8 mouse cellular contexts compared by ENCODE assay signal in genomic region chrX:61116010-61116447, GRCm38 (mm10).
DNase-seq lines count a peak whose midpoint lies in the region; ATAC-seq and TF ChIP-seq lines count a peak whose summit lies in the region.

No protein-coding gene starts in this region.

- H3K27ac ChIP-seq in cortical plate, adult 2 months (ENCODE audit: insufficient read depth, low read length): no peak overlapping the region
- H3K27ac ChIP-seq in hindbrain, embryonic 11.5 days (ENCODE audit: low read depth, low read length): no peak overlapping the region
- no peak overlapping the region for H3K27ac ChIP-seq in limb, embryonic 11.5 days (replicated peaks; ENCODE audit: low read depth, low read length)
- no peak overlapping the region for H3K27ac ChIP-seq in liver, embryonic 12.5 days

- peak overlapping the region; percentile 14; the same call in 1 of the 2 replicates for H3K4me2 ChIP-seq in hindbrain, embryonic 11.5 days (replicated peaks; ENCODE audit: low read depth, low read length)
- H3K4me2 ChIP-seq in limb, embryonic 11.5 days (ENCODE audit: low read depth, severe bottlenecking): 0 out of 2 replicates have a peak overlapping the region, but pooled peaks have one; percentile 10
- H3K4me2 ChIP-seq in liver, embryonic 12.5 days: no peak overlapping the region

- peak; percentile 94 for TF ChIP-seq POLR2A in cortical plate, adult 2 months (IDR thresholded peaks at IDR 0.05; ENCODE audit: extremely low read depth, insufficient read depth, low read length)

- H3K4me3 ChIP-seq in cortical plate, adult 2 months (ENCODE audit: insufficient read depth, low read length): peak overlapping the region; percentile 75
- H3K4me3 ChIP-seq in hindbrain, embryonic 11.5 days (ENCODE audit: low read depth, low read length): peak overlapping the region; percentile 13; the same call in 1 of the 2 replicates
- no peak overlapping the region for H3K4me3 ChIP-seq in limb, embryonic 11.5 days (ENCODE audit: low read depth, low read length)
- no peak overlapping the region for H3K4me3 ChIP-seq in liver, embryonic 12.5 days

- peak; percentile 82 for ATAC-seq in hindbrain, embryonic 11.5 days (ENCODE audit: low FRiP score)
- ATAC-seq in limb, embryonic 11.5 days (ENCODE audit: insufficient number of reproducible peaks, low FRiP score, low TSS enrichment, low read depth): no peak
- ATAC-seq in liver, embryonic 12.5 days: no peak

- H3K27me3 ChIP-seq in hindbrain, embryonic 11.5 days (ENCODE audit: control insufficient read depth, insufficient read depth, low read length): no peaks in the 10 kb centered on the region
- no peaks in the 10 kb centered on the region for H3K27me3 ChIP-seq in limb, embryonic 11.5 days (ENCODE audit: control insufficient read depth, insufficient read depth, low read length)
- H3K27me3 ChIP-seq in liver, embryonic 12.5 days (replicated peaks): no peaks in the 10 kb centered on the region

- H3K9me3 ChIP-seq in hindbrain, embryonic 11.5 days (ENCODE audit: control insufficient read depth, low read length): no peaks in the 10 kb centered on the region
- no peaks in the 10 kb centered on the region for H3K9me3 ChIP-seq in limb, embryonic 11.5 days (ENCODE audit: control insufficient read depth, low read length)
- H3K9me3 ChIP-seq in liver, embryonic 12.5 days (replicated peaks): no peaks in the 10 kb centered on the region

- no peak for TF ChIP-seq CTCF in cortical plate, adult 2 months (IDR thresholded peaks at IDR 0.05; ENCODE audit: extremely low read depth, insufficient read depth, low read length)

- H3K9ac ChIP-seq in hindbrain, embryonic 11.5 days (ENCODE audit: low read depth, low read length): no peak overlapping the region
- no peak overlapping the region for H3K9ac ChIP-seq in limb, embryonic 11.5 days (ENCODE audit: low read length)
- no peak overlapping the region for H3K9ac ChIP-seq in liver, embryonic 12.5 days

- 24% methylated on average over 10 of the region's 10 CpGs for WGBS in hindbrain, embryonic 11.5 days
- WGBS in limb, embryonic 11.5 days: 33% methylated on average over 10 of the region's 10 CpGs
- 35% methylated on average over 10 of the region's 10 CpGs for WGBS in liver, embryonic 12.5 days (ENCODE audit: insufficient replicate concordance)

- H3K36me3 ChIP-seq in hindbrain, embryonic 11.5 days (ENCODE audit: control insufficient read depth, insufficient read depth, low read length): no peaks in the 10 kb centered on the region
- no peaks in the 10 kb centered on the region for H3K36me3 ChIP-seq in limb, embryonic 11.5 days (ENCODE audit: control insufficient read depth, insufficient read depth, low read length)
- H3K36me3 ChIP-seq in liver, embryonic 12.5 days: no peaks in the 10 kb centered on the region

- DNase-seq in Muller cell, postnatal 12 days (ENCODE audit: inconsistent ontology term): peak; percentile 44
- DNase-seq in hindbrain, embryonic 11.5 days (ENCODE audit: low spot score): peak; percentile 45
- DNase-seq in limb, embryonic 11.5 days (ENCODE audit: low spot score): peak; percentile 20
- peak; percentile 57 to 67 for DNase-seq in right cerebral cortex, postnatal 10 days (ENCODE audit: low spot score in 2 of 2)
- DNase-seq in T-cell, adult 2 months (ENCODE audit: low spot score): no peak
- DNase-seq in adrenal gland, postnatal 25 days: no peak

- H3K4me1 ChIP-seq in cortical plate, adult 2 months (ENCODE audit: control insufficient read depth, insufficient read depth, low read length): no peaks in the 10 kb centered on the region
- H3K4me1 ChIP-seq in hindbrain, embryonic 11.5 days (replicated peaks; ENCODE audit: control insufficient read depth, insufficient read depth, low read length): no peaks in the 10 kb centered on the region
- H3K4me1 ChIP-seq in limb, embryonic 11.5 days (ENCODE audit: control insufficient read depth, insufficient read depth, low read length): no peaks in the 10 kb centered on the region
- H3K4me1 ChIP-seq in liver, embryonic 12.5 days: no peaks in the 10 kb centered on the region

Comparison
In these comparisons a context has a peak if more than half of its experiments do, and no peak if none do; other contexts are left out.
1. DNase-seq: peak in Muller cell, postnatal 12 days (single experiment), hindbrain, embryonic 11.5 days (single experiment), limb, embryonic 11.5 days (single experiment) and right cerebral cortex, postnatal 10 days (2 of 2); none in T-cell, adult 2 months (single experiment) and adrenal gland, postnatal 25 days (single experiment).
2. H3K4me3 ChIP-seq: peak in cortical plate, adult 2 months (single experiment) and hindbrain, embryonic 11.5 days (single experiment); none in limb, embryonic 11.5 days (single experiment) and liver, embryonic 12.5 days (single experiment).